ENCODE assay signal across 10 mouse cellular contexts in the genomic region with DNA sequence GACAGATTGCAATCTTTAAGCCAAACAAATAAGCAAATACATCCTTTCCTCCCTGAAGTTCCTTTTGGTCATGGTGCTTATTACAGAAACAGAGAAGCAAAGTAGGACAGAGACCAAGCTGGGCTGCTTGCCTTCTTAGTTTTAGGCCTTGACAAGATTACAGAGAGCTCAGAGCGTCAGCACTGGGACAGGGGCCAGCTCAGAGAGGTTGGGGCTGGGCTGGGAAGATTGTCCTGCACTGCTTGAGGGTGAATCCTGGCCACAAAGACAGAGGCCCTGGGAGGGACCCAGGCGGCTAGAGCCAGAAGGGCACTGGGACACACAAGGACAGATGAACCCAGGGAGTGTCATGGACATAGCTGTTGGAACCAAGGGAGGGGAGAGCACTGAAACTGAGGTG. TPM values are rescaled to one million over a fixed set of nuclear protein-coding genes. Genes with fewer than 3 reads are reported as not detected.
DNase-seq lines count a peak whose midpoint lies in the region; ATAC-seq and TF ChIP-seq lines count a peak whose summit lies in the region.
"Had no signal": no experiment of that assay in that cellular context is flagged by ENCODE, and none has a peak within 500 bp of the region (broad histone marks: within the 10 kb centered on the region; RNA-seq: fewer than 3 reads in every experiment).

No protein-coding gene starts in this region.

- no peak overlapping the region for H3K9ac ChIP-seq in lung, embryonic 15.5 days
- H3K9ac ChIP-seq in stomach, postnatal 0 days (ENCODE audit: low read length) = no peak overlapping the region
- H3K9ac ChIP-seq: hindbrain, embryonic 13.5 days; liver, embryonic 15.5 days had no signal

- no peaks in the 10 kb centered on the region for H3K9me3 ChIP-seq in lung, embryonic 15.5 days
- H3K9me3 ChIP-seq in stomach, postnatal 0 days (ENCODE audit: control insufficient read depth, low read length) = no peaks in the 10 kb centered on the region
- H3K9me3 ChIP-seq in hindbrain, embryonic 10.5 days = no peaks in the 10 kb centered on the region
- H3K9me3 ChIP-seq: hindbrain, embryonic 13.5 days; liver, embryonic 15.5 days had no signal

- TF ChIP-seq EP300 in stomach, postnatal 0 days (optimal IDR thresholded peaks at IDR 0.05) = no peak

- H3K4me3 ChIP-seq in lung, embryonic 15.5 days = no peak overlapping the region
- no peak overlapping the region for H3K4me3 ChIP-seq in stomach, postnatal 0 days (ENCODE audit: low read depth, low read length)
- H3K4me3 ChIP-seq in hindbrain, embryonic 10.5 days = no peak overlapping the region
- H3K4me3 ChIP-seq: hindbrain, embryonic 13.5 days; liver, embryonic 15.5 days had no signal

- 32% methylated on average over 2 of the region's 2 CpGs for WGBS in lung, embryonic 15.5 days
- 42% methylated on average over 2 of the region's 2 CpGs for WGBS in stomach, postnatal 0 days
- 48% methylated on average over 2 of the region's 2 CpGs for WGBS in hindbrain, embryonic 10.5 days

- H3K27ac ChIP-seq in lung, embryonic 15.5 days = no peak overlapping the region
- no peak overlapping the region for H3K27ac ChIP-seq in stomach, postnatal 0 days (replicated peaks)
- no peak overlapping the region for H3K27ac ChIP-seq in hindbrain, embryonic 10.5 days
- H3K27ac ChIP-seq: hindbrain, embryonic 13.5 days; liver, embryonic 15.5 days had no signal

- no peaks in the 10 kb centered on the region for H3K27me3 ChIP-seq in lung, embryonic 15.5 days
- H3K27me3 ChIP-seq in stomach, postnatal 0 days (ENCODE audit: control insufficient read depth, insufficient read depth, low read length) = no peaks in the 10 kb centered on the region
- no peaks in the 10 kb centered on the region for H3K27me3 ChIP-seq in hindbrain, embryonic 10.5 days (ENCODE audit: insufficient read depth, poor library complexity, severe bottlenecking)
- H3K27me3 ChIP-seq: hindbrain, embryonic 13.5 days; liver, embryonic 15.5 days had no signal

- DNase-seq in lung, postnatal 25 days (ENCODE audit: low spot score) = no peak
- DNase-seq in adrenal gland, postnatal 25 days = peak; percentile 78
- DNase-seq in heart, adult 9 months (ENCODE audit: low spot score in 2 of 2) = peak; percentile 45 to 59
- DNase-seq in stomach, postnatal 0 days (ENCODE audit: low spot score) = no peak
- no peak for DNase-seq in layer of hippocampus, adult 8-10 months (ENCODE audit: low spot score in 2 of 2)
- no peak for DNase-seq in hindbrain, embryonic 10.5 days (ENCODE audit: low spot score)

- no peak overlapping the region for H3K4me2 ChIP-seq in lung, embryonic 15.5 days
- no peak overlapping the region for H3K4me2 ChIP-seq in stomach, postnatal 0 days (replicated peaks; ENCODE audit: low read depth)
- H3K4me2 ChIP-seq: hindbrain, embryonic 13.5 days; liver, embryonic 15.5 days had no signal

- ATAC-seq in lung, embryonic 15.5 days (ENCODE audit: borderline replicate concordance, extremely low read depth, low FRiP score, low TSS enrichment) = peak; percentile 50; the same call in 1 of the 2 replicates
- ATAC-seq in stomach, postnatal 0 days (ENCODE audit: low FRiP score, low TSS enrichment) = peak; percentile 59; the same call in 1 of the 2 replicates

- TF ChIP-seq CTCF in stomach, postnatal 0 days (IDR thresholded peaks at IDR 0.05; ENCODE audit: low read depth) = no peak

- no peaks in the 10 kb centered on the region for H3K36me3 ChIP-seq in lung, embryonic 15.5 days
- no peaks in the 10 kb centered on the region for H3K36me3 ChIP-seq in stomach, postnatal 0 days (ENCODE audit: control insufficient read depth, insufficient read depth, low read length)
- H3K36me3 ChIP-seq in hindbrain, embryonic 10.5 days = no peaks in the 10 kb centered on the region
- H3K36me3 ChIP-seq: hindbrain, embryonic 13.5 days; liver, embryonic 15.5 days had no signal

- H3K4me1 ChIP-seq in lung, embryonic 15.5 days = no peaks in the 10 kb centered on the region
- H3K4me1 ChIP-seq in stomach, postnatal 0 days (replicated peaks; ENCODE audit: control insufficient read depth, insufficient read depth) = no peaks in the 10 kb centered on the region
- H3K4me1 ChIP-seq in hindbrain, embryonic 10.5 days (replicated peaks) = no peaks in the 10 kb centered on the region
- H3K4me1 ChIP-seq: hindbrain, embryonic 13.5 days; liver, embryonic 15.5 days had no signal

RNA-seq across cellular contexts. Expression of a gene that starts 17.1 kb away (rescaled TPM):
- 20.9 and 21.5 TPM in 2 replicates for polyA plus RNA-seq in lung, embryonic 15.5 days (2015; fragmentation: Nextera tagmentation; extraction: Ambion mirVana)
- total RNA-seq in adrenal gland, postnatal 25 days (2021) = 6.0 and 7.5 TPM in 2 replicates
- polyA plus RNA-seq in stomach, postnatal 0 days (2015; fragmentation: Nextera tagmentation; extraction: Ambion mirVana) = 2.7 and 3.2 TPM in 2 replicates
- under 1 TPM; 0.31 to 0.81 (median 0.42) TPM for total RNA-seq in layer of hippocampus, adult 8-10 months (2022)
- 16.1 and 16.2 TPM in 2 replicates for polyA plus RNA-seq in hindbrain, embryonic 10.5 days (2016; fragmentation: Nextera tagmentation; extraction: Ambion mirVana)
- total RNA-seq: MEL had no signal

RNA-seq across cellular contexts. Expression of a gene that starts 31.2 kb away (rescaled TPM):
- polyA plus RNA-seq in lung, embryonic 15.5 days (2015; fragmentation: Nextera tagmentation; extraction: Ambion mirVana) = 397 and 406 TPM in 2 replicates
- 307 and 354 TPM in 2 replicates for total RNA-seq in adrenal gland, postnatal 25 days (2021)
- polyA plus RNA-seq in stomach, postnatal 0 days (2015; fragmentation: Nextera tagmentation; extraction: Ambion mirVana) = 225 and 226 TPM in 2 replicates
- total RNA-seq in layer of hippocampus, adult 8-10 months (2022) = 100 to 1,000 TPM; 417 to 460 (median 434) TPM
- polyA plus RNA-seq in hindbrain, embryonic 10.5 days (2016; fragmentation: Nextera tagmentation; extraction: Ambion mirVana) = 538 and 546 TPM in 2 replicates

Comparison
In these comparisons a context has a peak if more than half of its experiments do, and no peak if none do; other contexts are left out.
1. DNase-seq: peak in adrenal gland, postnatal 25 days (single experiment) and heart, adult 9 months (2 of 2); none in lung, postnatal 25 days (single experiment), stomach, postnatal 0 days (single experiment), layer of hippocampus, adult 8-10 months (0 of 2) and hindbrain, embryonic 10.5 days (single experiment).